Mouse (Mus musculus) heart, adult 2 months (tissue): ENCODE measurements around the gene Tmem63a. TPM values are rescaled to one million over a fixed set of nuclear protein-coding genes. Genes with fewer than 3 reads are reported as not detected.

Source experiments
- DNase-seq, 2 experiments: peaks; one replicate each; pipeline ENCODE4 v3.0.0; 2021
- H3K27ac ChIP-seq: fragments of 200-600 bp; 2 replicates; pipeline ENCODE4 v1.8.1; 2022
- H3K27me3 ChIP-seq: fragments of 200-500 bp; 2 replicates; pipeline ENCODE4 v1.6.1; 2012; ENCODE audit warnings: mild to moderate bottlenecking, low read length, inconsistent platforms, mixed read lengths; ENCODE audit not compliant: control insufficient read depth, insufficient read depth
- H3K36me3 ChIP-seq: fragments of 200-500 bp; 2 replicates; pipeline ENCODE4 v1.6.1; 2012; ENCODE audit warnings: low read length, inconsistent platforms; ENCODE audit not compliant: control insufficient read depth, insufficient read depth
- H3K4me1 ChIP-seq: fragments of 200-500 bp; 2 replicates; pipeline ENCODE4 v1.6.1; 2011; ENCODE audit warnings: low read length; ENCODE audit not compliant: control insufficient read depth, insufficient read depth
- H3K4me3 ChIP-seq: fragments of 200-600 bp; 2 replicates; pipeline ENCODE4 v1.8.1; 2022
- H3K79me2 ChIP-seq: fragments of 200-500 bp; replicated peaks from 2 replicates; pipeline ENCODE4 v1.6.1; 2012; ENCODE audit warnings: mild to moderate bottlenecking, inconsistent platforms, low read length, moderate library complexity, mixed read lengths; ENCODE audit not compliant: control insufficient read depth, insufficient read depth
- H3K9ac ChIP-seq: fragments of 200-500 bp; 2 replicates; pipeline ENCODE4 v1.6.1; 2012; ENCODE audit warnings: low read depth, mild to moderate bottlenecking, control low read depth, inconsistent platforms, low read length, mixed read lengths
- CTCF ChIP-seq: fragments of 200-600 bp; IDR thresholded peaks from 2 replicates; pipeline ENCODE4 v1.8.1; 2022; ENCODE audit warnings: antibody characterized with exemption, mild to moderate bottlenecking, moderate library complexity
- EP300 ChIP-seq: fragments of 200-500 bp; IDR thresholded peaks from 2 replicates; pipeline ENCODE4 v1.6.1; 2011; ENCODE audit warnings: low read depth, low read length, control low read depth; ENCODE audit not compliant: insufficient read depth
- POLR2A ChIP-seq: fragments of 200-500 bp; IDR thresholded peaks from 2 replicates; pipeline ENCODE4 v1.6.1; 2011; ENCODE audit warnings: mild to moderate bottlenecking, low read depth, low read length, control low read depth; ENCODE audit not compliant: insufficient read depth
- WGBS: fragments of 180-500 bp; shearing (Covaris S2); methylation state at CpG from one replicate; pipeline ENCODE4 v1.1.7; 2018; 5-methylcytosine and 5-hydroxymethylcytosine counted together
- intact Hi-C: fragments of 180-260 bp; cut with DNase I; formaldehyde crosslinking; loops from one replicate; pipeline ENCODE4 v1.15.1; 2025
- polyA plus RNA-seq: library from polyadenylated mRNA; depleted of rRNA; stranded (reverse); fragments of >200 nt; gene quantifications from 2 replicates; pipeline ENCODE4 v1.2.3, GENCODE M21; 2012; rRNA removed
- total RNA-seq, 2 experiments: library from RNA; stranded (reverse); gene quantifications; 2 replicates each; pipeline ENCODE4 v1.2.3; 2021

Gene Tmem63a
- total and polyA plus RNA-seq, 3 experiments: 13.2 to 27.5 (median 15.8) TPM

DNA sequence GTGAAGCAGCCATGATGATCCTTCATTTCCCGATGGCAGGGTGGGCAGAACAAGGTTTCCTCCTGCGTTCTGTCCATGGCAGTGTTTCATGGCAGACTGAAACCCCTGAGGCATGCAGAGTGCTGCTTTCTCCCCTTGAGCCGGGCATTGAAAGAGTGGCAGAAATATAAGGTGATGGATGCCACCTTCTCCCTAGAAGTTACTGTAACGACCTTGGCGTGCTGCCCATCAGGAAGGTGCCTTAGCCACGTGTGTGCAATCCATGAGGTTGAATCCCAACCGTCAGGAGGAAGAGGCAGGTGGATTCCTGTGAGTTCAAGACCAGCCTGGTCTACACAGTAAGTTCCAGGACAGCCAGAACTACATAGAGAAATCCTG lies 79.3 kb downstream of the Tmem63a start:
- Histone ChIP-seq H3K36me3 (no peaks in the 10 kb centered on the region), H3K9ac (no peak overlapping the region), H3K4me3 (no peak overlapping the region), H3K27ac (no peak overlapping the region), H3K27me3 (0 out of 2 replicates have a peak, but pooled peaks cover 1% of the 10 kb centered on the region), H3K79me2 (no peaks in the 10 kb centered on the region), H3K4me1 (no peaks in the 10 kb centered on the region)
- TF ChIP-seq EP300 (no peak), POLR2A (no peak), CTCF (no peak)
- intact Hi-C loops: loop anchor here (2.0 kb wide), 2 partner anchors 15 to 17 kb away; no protein-coding TSS in a partner anchor
- no peak for DNase-seq
- 64% methylated on average over 7 of the region's 7 CpGs for WGBS

DNA sequence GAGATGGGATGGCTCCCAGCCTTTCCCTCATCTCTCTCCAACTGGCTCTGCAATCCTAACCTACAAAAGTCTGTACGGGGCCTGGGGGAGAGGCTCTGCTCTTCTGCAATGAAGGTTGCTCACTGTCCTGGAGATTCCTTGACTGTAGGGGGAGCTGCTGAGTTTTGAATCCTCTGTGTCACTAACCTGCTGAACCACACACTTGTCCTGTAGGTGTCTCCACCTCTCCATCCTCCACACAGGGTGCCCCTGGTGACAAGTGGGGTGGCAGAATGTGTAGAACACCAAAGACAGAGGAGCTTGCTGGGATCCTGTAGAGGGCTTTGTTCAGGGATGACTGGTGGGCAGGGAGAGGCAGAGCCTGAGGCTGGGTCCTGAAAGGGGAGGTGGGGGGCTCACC lies 80.1 kb downstream of the Tmem63a start:
- H3K79me2 ChIP-seq: no peaks in the 10 kb centered on the region
- no peak overlapping the region for H3K27ac ChIP-seq
- H3K4me3 ChIP-seq: no peak overlapping the region
- H3K4me1 ChIP-seq: no peaks in the 10 kb centered on the region
- H3K36me3 ChIP-seq: no peaks in the 10 kb centered on the region
- intact Hi-C loops: no loop called here
- TF ChIP-seq POLR2A (no peak), CTCF (peak; percentile 84)
- no peak overlapping the region for H3K9ac ChIP-seq
- peak; percentile 40 to 55 for DNase-seq
- H3K27me3 ChIP-seq: 0 out of 2 replicates have a peak, but pooled peaks cover 1% of the 10 kb centered on the region
- WGBS: 5% methylated on average over 1 of the region's 1 CpGs

Other genes with a start within 250 kb of the Tmem63a start
- not detected for gene Mixl1, start 245.3 kb upstream of the Tmem63a start, total RNA-seq
- not detected in 2 replicates for gene Mixl1, start 245.3 kb upstream of the Tmem63a start, polyA plus RNA-seq
- gene Acbd3, start 216.3 kb upstream of the Tmem63a start, total RNA-seq: 10 to 100 TPM; 20.6 to 23.8 TPM
- 9.0 and 15.7 TPM in 2 replicates for gene Acbd3, start 216.3 kb upstream of the Tmem63a start, polyA plus RNA-seq
- gene H3f3a, start 128.4 kb upstream of the Tmem63a start, total RNA-seq: 100 to 1,000 TPM; 405 to 430 TPM
- gene H3f3a, start 128.4 kb upstream of the Tmem63a start, polyA plus RNA-seq: 258 and 363 TPM in 2 replicates
- gene Sde2, start 91.2 kb upstream of the Tmem63a start, total RNA-seq: 10 to 100 TPM; 11.7 to 12.1 TPM
- 5.0 and 9.8 TPM in 2 replicates for gene Sde2, start 91.2 kb upstream of the Tmem63a start, polyA plus RNA-seq
- not detected for gene Lefty2, start 49.2 kb upstream of the Tmem63a start, total RNA-seq
- gene Lefty2, start 49.2 kb upstream of the Tmem63a start, polyA plus RNA-seq: 0.08 and 0.15 TPM in 2 replicates
- gene Pycr2, start 38.1 kb upstream of the Tmem63a start, total RNA-seq: 10 to 100 TPM; 10.3 to 12.4 TPM
- 12.7 and 13.9 TPM in 2 replicates for gene Pycr2, start 38.1 kb upstream of the Tmem63a start, polyA plus RNA-seq
- under 1 TPM; 0.41 to 0.57 TPM for gene Lefty1, start 7.3 kb upstream of the Tmem63a start, total RNA-seq
- gene Lefty1, start 7.3 kb upstream of the Tmem63a start, polyA plus RNA-seq: 3.0 and 3.3 TPM in 2 replicates
- gene Ephx1, start 78.6 kb downstream of the Tmem63a start, total RNA-seq: 10 to 100 TPM; 29.8 to 40.4 TPM
- 41.1 and 45.1 TPM in 2 replicates for gene Ephx1, start 78.6 kb downstream of the Tmem63a start, polyA plus RNA-seq
- gene 9130409I23Rik, start 108.9 kb downstream of the Tmem63a start, total RNA-seq: not detected
- gene 9130409I23Rik, start 108.9 kb downstream of the Tmem63a start, polyA plus RNA-seq: not detected in 2 replicates
- 1 to 10 TPM; 7.4 TPM for gene Nvl, start 201.9 kb downstream of the Tmem63a start, total RNA-seq
- 4.7 and 8.4 TPM in 2 replicates for gene Nvl, start 201.9 kb downstream of the Tmem63a start, polyA plus RNA-seq
- gene Cnih4, start 202.3 kb downstream of the Tmem63a start, total RNA-seq: 10 to 100 TPM; 43.8 to 50.3 TPM
- gene Cnih4, start 202.3 kb downstream of the Tmem63a start, polyA plus RNA-seq: 22.2 and 34.2 TPM in 2 replicates